Mouse (Mus musculus) myocyte (in vitro differentiated cells): ENCODE data around the gene Crtc3. TPM values are rescaled to one million over a fixed set of nuclear protein-coding genes. Genes with fewer than 3 reads are reported as not detected.

Experiments used
- H3K27me3 ChIP-seq: one replicate; pipeline ENCODE4 v1.6.1; 2011; ENCODE audit not compliant: control insufficient read depth, insufficient read depth, insufficient read length
- H3K36me3 ChIP-seq: one replicate; pipeline ENCODE4 v1.6.1; 2011; ENCODE audit not compliant: control insufficient read depth, insufficient read depth
- H3K4me2 ChIP-seq: one replicate; pipeline ENCODE4 v1.6.1; 2011; ENCODE audit warnings: low read depth, control low read depth
- H3K4me3 ChIP-seq: one replicate; pipeline ENCODE4 v1.5.1; 2011; ENCODE audit warnings: mild to moderate bottlenecking, control low read depth, moderate library complexity
- H3K79me2 ChIP-seq: one replicate; pipeline ENCODE4 v1.6.1; 2011; ENCODE audit not compliant: control insufficient read depth, insufficient read depth
- H3ac ChIP-seq: one replicate; pipeline ENCODE4 v1.6.1; 2011; ENCODE audit not compliant: control insufficient read depth, insufficient read length
- CEBPB ChIP-seq: IDR thresholded peaks from 2 replicates; pipeline ENCODE4 v1.6.1; 2011; ENCODE audit warnings: mild to moderate bottlenecking, moderate library complexity; ENCODE audit not compliant: poor library complexity, insufficient read depth, severe bottlenecking
- E2F4 ChIP-seq: IDR thresholded peaks from one replicate; pipeline ENCODE4 v1.6.1; 2011; ENCODE audit warnings: mild to moderate bottlenecking, control low read depth, moderate library complexity; ENCODE audit not compliant: insufficient read depth
- MAX ChIP-seq: IDR thresholded peaks from one replicate; pipeline ENCODE4 v1.6.1; 2011; ENCODE audit warnings: low read depth, mild to moderate bottlenecking, control low read depth
- MYOD1 ChIP-seq, 3 experiments: IDR thresholded peaks; one replicate each; pipeline ENCODE4 v1.6.1; 2011; ENCODE audit warnings: control low read depth in 2 of 3, low read depth in 2 of 3, mild to moderate bottlenecking in 2 of 3, moderate library complexity in 1 of 3; ENCODE audit not compliant: insufficient read length in 2 of 3, control insufficient read depth in 1 of 3
- MYOG ChIP-seq, 3 experiments: IDR thresholded peaks; one replicate each; pipeline ENCODE4 v1.6.1; 2011; ENCODE audit warnings: control low read depth in 2 of 3, low read depth in 2 of 3, mild to moderate bottlenecking in 2 of 3; ENCODE audit not compliant: insufficient read length in 2 of 3, control insufficient read depth in 1 of 3, insufficient read depth in 1 of 3
- POLR2A ChIP-seq: IDR thresholded peaks from one replicate; pipeline ENCODE4 v1.6.1; 2011; ENCODE audit warnings: low read depth, mild to moderate bottlenecking, control low read depth, moderate library complexity; ENCODE audit not compliant: insufficient read length
- POLR2AphosphoS2 ChIP-seq: IDR thresholded peaks from one replicate; pipeline ENCODE4 v1.6.1; 2011; ENCODE audit warnings: low read depth, control low read depth; ENCODE audit not compliant: insufficient read length
- REST ChIP-seq: IDR thresholded peaks from one replicate; pipeline ENCODE4 v1.6.1; 2011; ENCODE audit warnings: mild to moderate bottlenecking, control low read depth, moderate library complexity; ENCODE audit not compliant: insufficient read depth, insufficient read length
- SRF ChIP-seq: IDR thresholded peaks from one replicate; pipeline ENCODE4 v1.6.1; 2011; ENCODE audit warnings: low read depth; ENCODE audit not compliant: control insufficient read depth, insufficient read length
- TCF12 ChIP-seq: IDR thresholded peaks from one replicate; pipeline ENCODE4 v1.6.1; 2011; ENCODE audit warnings: mild to moderate bottlenecking, control low read depth; ENCODE audit not compliant: poor library complexity, insufficient read depth, severe bottlenecking
- TCF3 ChIP-seq: IDR thresholded peaks from one replicate; pipeline ENCODE4 v1.6.1; 2011; ENCODE audit warnings: low read depth, control low read depth; ENCODE audit not compliant: insufficient read length
- USF1 ChIP-seq: IDR thresholded peaks from one replicate; pipeline ENCODE4 v1.6.1; 2011; ENCODE audit warnings: low read depth, mild to moderate bottlenecking, control low read depth, moderate library complexity
- polyA plus RNA-seq: library from polyadenylated mRNA; unstranded; fragments of >200 nt; fragmentation: generic; extraction: Trizol; gene quantifications from one replicate; pipeline ENCODE4 v1.2.1, GENCODE M21; 2012; ENCODE audit warnings: missing spikeins

Crtc3 gene
- polyA plus RNA-seq, 1 experiment: 6.4 TPM

GRCm38 (mm10) chr7:80711496-80711895 lies 22.8 kb upstream of the Crtc3 start:
- H3K4me3 ChIP-seq: no peak overlapping the region
- H3K4me2 ChIP-seq: no peak overlapping the region
- H3K27me3 ChIP-seq: no peaks in the 10 kb centered on the region
- H3K36me3 ChIP-seq: peaks cover 50% of the 10 kb centered on the region
- H3K79me2 ChIP-seq: no peaks in the 10 kb centered on the region
- H3ac ChIP-seq: no peak overlapping the region
- TF ChIP-seq SRF: no peak
- TF ChIP-seq MYOD1 (IDR thresholded peaks at IDR 0.05; ENCODE audit: control insufficient read depth in 1 of 3, insufficient read length in 2 of 3, low read depth in 2 of 3): no peak
- no peak for TF ChIP-seq POLR2A
- no peak for TF ChIP-seq REST
- TF ChIP-seq TCF3: no peak
- TF ChIP-seq TCF12: no peak
- no peak for TF ChIP-seq MAX
- no peak for TF ChIP-seq USF1
- no peak for TF ChIP-seq MYOG (IDR thresholded peaks at IDR 0.05; ENCODE audit: control insufficient read depth in 1 of 3, insufficient read depth in 1 of 3, insufficient read length in 2 of 3, low read depth in 2 of 3)
- no peak for TF ChIP-seq E2F4

GRCm38 (mm10) chr7:80710333-80710732 lies 21.7 kb upstream of the Crtc3 start:
- H3K36me3 ChIP-seq: peaks cover 42% of the 10 kb centered on the region
- H3K4me3 ChIP-seq: no peak overlapping the region

GRCm38 (mm10) chr7:80704066-80704465 lies 15.4 kb upstream of the Crtc3 start:
- no peak overlapping the region for H3K4me2 ChIP-seq
- no peaks in the 10 kb centered on the region for H3K27me3 ChIP-seq
- H3K36me3 ChIP-seq: no peaks in the 10 kb centered on the region
- H3K4me3 ChIP-seq: no peak overlapping the region
- no peak overlapping the region for H3ac ChIP-seq
- no peaks in the 10 kb centered on the region for H3K79me2 ChIP-seq
- peak; percentile 13 for TF ChIP-seq POLR2AphosphoS2
- no peak for TF ChIP-seq MYOD1 (IDR thresholded peaks at IDR 0.05; ENCODE audit: control insufficient read depth in 1 of 3, insufficient read length in 2 of 3, low read depth in 2 of 3)
- TF ChIP-seq POLR2A: no peak
- TF ChIP-seq USF1: no peak

More at GRCm38 (mm10) chr7:80710333-80710732, 21.7 kb upstream of the Crtc3 start:
- H3K4me2 ChIP-seq: no peak overlapping the region
- H3K79me2 ChIP-seq: no peaks in the 10 kb centered on the region
- no peak overlapping the region for H3ac ChIP-seq
- H3K27me3 ChIP-seq: no peaks in the 10 kb centered on the region
- TF ChIP-seq POLR2AphosphoS2 (peak; percentile 89), MYOD1 (IDR thresholded peaks at IDR 0.05; ENCODE audit: control insufficient read depth in 1 of 3, insufficient read length in 2 of 3, low read depth in 2 of 3) (no peak)

GRCm38 (mm10) chr7:80702510-80702909 lies 13.8 kb upstream of the Crtc3 start:
- no peak overlapping the region for H3ac ChIP-seq
- no peak overlapping the region for H3K4me2 ChIP-seq
- no peaks in the 10 kb centered on the region for H3K27me3 ChIP-seq
- no peaks in the 10 kb centered on the region for H3K36me3 ChIP-seq
- H3K4me3 ChIP-seq: no peak overlapping the region
- no peaks in the 10 kb centered on the region for H3K79me2 ChIP-seq
- TF ChIP-seq SRF: no peak
- TF ChIP-seq POLR2AphosphoS2: no peak
- no peak for TF ChIP-seq MYOG (IDR thresholded peaks at IDR 0.05; ENCODE audit: control insufficient read depth in 1 of 3, insufficient read depth in 1 of 3, insufficient read length in 2 of 3, low read depth in 2 of 3)
- no peak for TF ChIP-seq USF1
- TF ChIP-seq MYOD1 (IDR thresholded peaks at IDR 0.05; ENCODE audit: control insufficient read depth in 1 of 3, insufficient read length in 2 of 3, low read depth in 2 of 3): no peak
- TF ChIP-seq E2F4: no peak
- no peak for TF ChIP-seq MAX
- TF ChIP-seq POLR2A: no peak
- no peak for TF ChIP-seq CEBPB
- TF ChIP-seq TCF3: no peak
- no peak for TF ChIP-seq TCF12
- no peak for TF ChIP-seq REST

GRCm38 (mm10) chr7:80699709-80700108 lies 11.0 kb upstream of the Crtc3 start:
- no peak overlapping the region for H3K4me2 ChIP-seq
- no peak overlapping the region for H3K4me3 ChIP-seq
- no peaks in the 10 kb centered on the region for H3K79me2 ChIP-seq
- H3K27me3 ChIP-seq: no peaks in the 10 kb centered on the region
- H3K36me3 ChIP-seq: no peaks in the 10 kb centered on the region
- no peak for TF ChIP-seq SRF
- TF ChIP-seq USF1: no peak
- no peak for TF ChIP-seq REST
- no peak for TF ChIP-seq POLR2A
- TF ChIP-seq MAX: no peak
- TF ChIP-seq CEBPB: no peak
- TF ChIP-seq TCF3: no peak
- no peak for TF ChIP-seq TCF12
- no peak for TF ChIP-seq MYOG (IDR thresholded peaks at IDR 0.05; ENCODE audit: control insufficient read depth in 1 of 3, insufficient read depth in 1 of 3, insufficient read length in 2 of 3, low read depth in 2 of 3)
- TF ChIP-seq MYOD1 (IDR thresholded peaks at IDR 0.05; ENCODE audit: control insufficient read depth in 1 of 3, insufficient read length in 2 of 3, low read depth in 2 of 3): no peak
- H3ac ChIP-seq: no peak overlapping the region

- H3K27me3 ChIP-seq: no peaks in the 10 kb centered on the region
- no peak overlapping the region for H3K4me2 ChIP-seq
- H3ac ChIP-seq: no peak overlapping the region
- H3K79me2 ChIP-seq: no peaks in the 10 kb centered on the region
- no peak overlapping the region for H3K4me3 ChIP-seq
- H3K36me3 ChIP-seq: no peaks in the 10 kb centered on the region
- TF ChIP-seq MYOG (IDR thresholded peaks at IDR 0.05; ENCODE audit: control insufficient read depth in 1 of 3, insufficient read depth in 1 of 3, insufficient read length in 2 of 3, low read depth in 2 of 3) (no peak), POLR2AphosphoS2 (no peak), TCF3 (no peak), REST (no peak), SRF (no peak), CEBPB (no peak), POLR2A (no peak), MYOD1 (IDR thresholded peaks at IDR 0.05; ENCODE audit: control insufficient read depth in 1 of 3, insufficient read length in 2 of 3, low read depth in 2 of 3) (no peak), MAX (no peak), USF1 (no peak), TCF12 (no peak), E2F4 (no peak)
Observed at GRCm38 (mm10) chr7:80698940-80699339, 10.3 kb upstream of the Crtc3 start.
